Mouse (Mus musculus): Measurements from ENCODE around the gene Cdc123. TPM values are rescaled to one million over a fixed set of nuclear protein-coding genes. Genes with fewer than 3 reads are reported as not detected.
A peak's percentile ranks its signal among the peaks of the same experiment; 100 is the strongest.

Cdc123 gene
- 91.0 and 110 TPM in 2 replicates for total RNA-seq (2014; rRNA removed)
- 234 and 237 TPM in 2 replicates for polyA plus RNA-seq (2015; fragmentation: Nextera tagmentation; extraction: Ambion mirVana)

- no peaks in the 10 kb centered on the region for H3K9me3 ChIP-seq (ENCODE audit: low read length)
- WGBS: under 1% methylated on average over 53 of the region's 53 CpGs
- no peaks in the 10 kb centered on the region for H3K27me3 ChIP-seq (ENCODE audit: insufficient read depth, low read length)
- TF ChIP-seq CTCF (IDR thresholded peaks at IDR 0.05; ENCODE audit: low read depth): peak; percentile 93
- H3K36me3 ChIP-seq (ENCODE audit: insufficient read depth, low read length): peaks cover 10% of the 10 kb centered on the region
- peak; percentile 98 for ATAC-seq
- DNase-seq (ENCODE audit: low spot score): peak; percentile 97
- H3K9ac ChIP-seq (replicated peaks; ENCODE audit: low read length): peak within 1 kb of the TSS; percentile 74
- H3K4me3 ChIP-seq (ENCODE audit: low read length): peak within 1 kb of the TSS; percentile 70
- H3K4me2 ChIP-seq (ENCODE audit: low read depth, low read length): peak within 1 kb of the TSS; percentile 65
- H3K4me1 ChIP-seq (ENCODE audit: insufficient read depth, low read length): 0 out of 2 replicates have a peak, but pooled peaks cover 2% of the 10 kb centered on the region
- peak within 1 kb of the TSS; percentile 94 for H3K27ac ChIP-seq
Measured at GRCm38 (mm10) chr2:5844873-5845631, at the start of gene Cdc123, which contains the start of gene Nudt5. TSS of gene Cdc123 (minus strand) at chr2:5845164. TSS of gene Nudt5 (plus strand) at chr2:5845019.

GRCm38 (mm10) chr2:5894296-5894695 lies 49.3 kb upstream of the Cdc123 start:
- Histone ChIP-seq H3K36me3 (ENCODE audit: insufficient read depth, low read length) (peaks cover 5% of the 10 kb centered on the region; the same call in 1 of the 2 replicates), H3K4me1 (ENCODE audit: insufficient read depth, low read length) (0 out of 2 replicates have a peak, but pooled peaks cover 4% of the 10 kb centered on the region), H3K9me3 (ENCODE audit: low read length) (no peaks in the 10 kb centered on the region), H3K27me3 (ENCODE audit: insufficient read depth, low read length) (no peaks in the 10 kb centered on the region), H3K27ac (0 out of 2 replicates have a peak overlapping the region, but pooled peaks have one; percentile 5), H3K9ac (replicated peaks; ENCODE audit: low read length) (peak overlapping the region; percentile 79), H3K4me2 (ENCODE audit: low read depth, low read length) (peak overlapping the region; percentile 58), H3K4me3 (ENCODE audit: low read length) (peak overlapping the region; percentile 70)
- ATAC-seq (no peak), DNase-seq (ENCODE audit: low spot score) (peak; percentile 13)
- no peak for TF ChIP-seq CTCF (IDR thresholded peaks at IDR 0.05; ENCODE audit: low read depth)
- 31% methylated on average over 11 of the region's 11 CpGs for WGBS

GRCm38 (mm10) chr2:5889412-5889811 lies 44.4 kb upstream of the Cdc123 start:
- Histone ChIP-seq H3K27me3 (ENCODE audit: insufficient read depth, low read length) (no peaks in the 10 kb centered on the region), H3K9ac (replicated peaks; ENCODE audit: low read length) (no peak overlapping the region), H3K27ac (no peak overlapping the region), H3K4me1 (ENCODE audit: insufficient read depth, low read length) (0 out of 2 replicates have a peak, but pooled peaks cover 3% of the 10 kb centered on the region), H3K36me3 (ENCODE audit: insufficient read depth, low read length) (peaks cover 22% of the 10 kb centered on the region), H3K4me2 (ENCODE audit: low read depth, low read length) (no peak overlapping the region), H3K9me3 (ENCODE audit: low read length) (no peaks in the 10 kb centered on the region), H3K4me3 (ENCODE audit: low read length) (no peak overlapping the region)
- ATAC-seq (no peak), DNase-seq (ENCODE audit: low spot score) (no peak)
- WGBS: 61% methylated on average over 2 of the region's 2 CpGs
- no peak for TF ChIP-seq CTCF (IDR thresholded peaks at IDR 0.05; ENCODE audit: low read depth)

GRCm38 (mm10) chr2:5888865-5889264 lies 43.9 kb upstream of the Cdc123 start:
- Histone ChIP-seq H3K9ac (replicated peaks; ENCODE audit: low read length) (no peak overlapping the region), H3K27ac (no peak overlapping the region), H3K4me3 (ENCODE audit: low read length) (no peak overlapping the region), H3K27me3 (ENCODE audit: insufficient read depth, low read length) (no peaks in the 10 kb centered on the region), H3K36me3 (ENCODE audit: insufficient read depth, low read length) (peaks cover 24% of the 10 kb centered on the region), H3K4me2 (ENCODE audit: low read depth, low read length) (no peak overlapping the region), H3K4me1 (ENCODE audit: insufficient read depth, low read length) (no peaks in the 10 kb centered on the region), H3K9me3 (ENCODE audit: low read length) (no peaks in the 10 kb centered on the region)
- WGBS: 85% methylated on average over 5 of the region's 5 CpGs
- TF ChIP-seq CTCF (IDR thresholded peaks at IDR 0.05; ENCODE audit: low read depth): no peak
- DNase-seq (ENCODE audit: low spot score): no peak
- no peak for ATAC-seq

- ATAC-seq (no peak), DNase-seq (ENCODE audit: low spot score) (no peak)
- Histone ChIP-seq H3K27me3 (ENCODE audit: insufficient read depth, low read length) (no peaks in the 10 kb centered on the region), H3K9ac (replicated peaks; ENCODE audit: low read length) (no peak overlapping the region), H3K4me2 (ENCODE audit: low read depth, low read length) (no peak overlapping the region), H3K4me1 (ENCODE audit: insufficient read depth, low read length) (no peaks in the 10 kb centered on the region), H3K36me3 (ENCODE audit: insufficient read depth, low read length) (peaks cover 53% of the 10 kb centered on the region), H3K27ac (no peak overlapping the region), H3K4me3 (ENCODE audit: low read length) (no peak overlapping the region), H3K9me3 (ENCODE audit: low read length) (no peaks in the 10 kb centered on the region)
- 75% methylated on average over 3 of the region's 3 CpGs for WGBS
- no peak for TF ChIP-seq CTCF (IDR thresholded peaks at IDR 0.05; ENCODE audit: low read depth)
Measured at GRCm38 (mm10) chr2:5877446-5877845, 32.5 kb upstream of the Cdc123 start.

GRCm38 (mm10) chr2:5869746-5870145 lies 24.8 kb upstream of the Cdc123 start:
- Histone ChIP-seq H3K4me1 (ENCODE audit: insufficient read depth, low read length) (no peaks in the 10 kb centered on the region), H3K36me3 (ENCODE audit: insufficient read depth, low read length) (peaks cover 27% of the 10 kb centered on the region), H3K27me3 (ENCODE audit: insufficient read depth, low read length) (no peaks in the 10 kb centered on the region), H3K27ac (no peak overlapping the region), H3K9me3 (ENCODE audit: low read length) (no peaks in the 10 kb centered on the region), H3K4me2 (ENCODE audit: low read depth, low read length) (no peak overlapping the region), H3K4me3 (ENCODE audit: low read length) (no peak overlapping the region), H3K9ac (replicated peaks; ENCODE audit: low read length) (no peak overlapping the region)
- ATAC-seq (no peak), DNase-seq (ENCODE audit: low spot score) (no peak)
- WGBS: 92% methylated on average over 5 of the region's 5 CpGs
- TF ChIP-seq CTCF (IDR thresholded peaks at IDR 0.05; ENCODE audit: low read depth): no peak

GRCm38 (mm10) chr2:5867681-5868080 lies 22.7 kb upstream of the Cdc123 start:
- Histone ChIP-seq H3K27ac (no peak overlapping the region), H3K9me3 (ENCODE audit: low read length) (no peaks in the 10 kb centered on the region), H3K4me1 (ENCODE audit: insufficient read depth, low read length) (no peaks in the 10 kb centered on the region), H3K4me3 (ENCODE audit: low read length) (no peak overlapping the region), H3K36me3 (ENCODE audit: insufficient read depth, low read length) (peaks cover 18% of the 10 kb centered on the region; the same call in 1 of the 2 replicates), H3K9ac (replicated peaks; ENCODE audit: low read length) (no peak overlapping the region), H3K4me2 (ENCODE audit: low read depth, low read length) (no peak overlapping the region), H3K27me3 (ENCODE audit: insufficient read depth, low read length) (no peaks in the 10 kb centered on the region)
- no peak for ATAC-seq
- no peak for DNase-seq (ENCODE audit: low spot score)
- no peak for TF ChIP-seq CTCF (IDR thresholded peaks at IDR 0.05; ENCODE audit: low read depth)
- WGBS: 74% methylated on average over 2 of the region's 2 CpGs
